Mouse (Mus musculus) liver, adult 2 months (tissue): ENCODE results near the gene Runx2.

ENCODE experiments used
- CTCF ChIP-seq: fragments of 200-500 bp; IDR thresholded peaks from 2 replicates; pipeline ENCODE4 v1.5.1; 2011; ENCODE audit warnings: low read depth, low read length, control low read depth
- POLR2A ChIP-seq: fragments of 200-500 bp; IDR thresholded peaks from 2 replicates; pipeline ENCODE4 v1.6.1; 2011; ENCODE audit warnings: low read length, control low read depth; ENCODE audit not compliant: insufficient read depth; ENCODE audit errors: extremely low read depth

DNA sequence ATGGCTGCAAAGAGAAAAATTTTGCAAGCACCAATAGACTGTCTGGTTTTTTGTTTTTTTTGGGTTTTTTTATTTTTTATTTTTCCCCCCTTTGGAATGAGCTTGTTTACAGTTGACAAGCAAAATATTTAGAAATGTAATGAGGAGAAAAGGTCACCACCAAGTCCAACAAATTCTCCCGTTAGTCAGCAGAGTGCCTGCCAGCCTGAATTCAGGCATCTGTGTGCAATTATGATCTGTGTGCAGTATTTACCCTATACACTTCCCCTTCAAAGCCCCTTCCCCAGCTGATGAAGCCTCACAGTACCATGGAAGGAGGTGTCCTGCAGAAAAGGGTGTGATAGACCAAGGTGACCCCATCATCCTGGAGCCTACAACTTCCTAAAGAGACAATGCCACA lies 290.5 kb downstream of the Runx2 start:
- TF ChIP-seq CTCF (no peak), POLR2A (no peak)
